Mouse (Mus musculus): ENCODE data around the gene Cdc40. TPM values are rescaled to one million over a fixed set of nuclear protein-coding genes. Genes with fewer than 3 reads are reported as not detected.

Cdc40 gene
- polyA plus RNA-seq, 1 experiment from 2014 or later = 28.2 TPM

- no peak overlapping the region for H3K4me3 ChIP-seq (replicated peaks)
- no peaks in the 10 kb centered on the region for H3K9me3 ChIP-seq
- H3K4me2 ChIP-seq = no peak overlapping the region
- H3K36me3 ChIP-seq = no peaks in the 10 kb centered on the region
- no peak overlapping the region for H3K27ac ChIP-seq
- 78% methylated on average over 2 of the region's 2 CpGs for WGBS
- no peaks in the 10 kb centered on the region for H3K4me1 ChIP-seq
- H3K27me3 ChIP-seq (replicated peaks) = no peaks in the 10 kb centered on the region
- no peak overlapping the region for H3K9ac ChIP-seq
- no peak for ATAC-seq (ENCODE audit: insufficient read depth, low FRiP score, low read depth)
Measured at GRCm38 (mm10) chr10:40887316-40887715, 4.2 kb upstream of the Cdc40 start.

DNA sequence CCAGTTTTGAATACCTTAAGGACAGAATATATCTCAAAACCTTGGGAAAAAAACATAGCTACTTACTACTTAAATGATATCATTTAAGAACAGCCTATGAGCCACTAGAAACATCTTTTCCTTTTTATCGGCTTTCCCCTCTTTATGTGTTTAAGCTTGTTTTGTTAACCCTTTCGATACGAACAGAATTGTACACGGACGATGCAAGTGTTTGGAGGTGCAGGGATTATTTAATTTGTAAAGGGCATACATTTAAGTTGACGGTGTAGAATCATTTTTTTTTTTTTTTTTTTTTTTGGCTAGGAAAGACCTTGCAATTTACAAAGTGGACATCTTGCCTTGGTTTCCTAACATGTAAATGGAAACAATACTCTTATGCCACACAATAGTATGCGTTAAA, 2.3 kb upstream of the Cdc40 start:
- 70% methylated on average over 7 of the region's 7 CpGs for WGBS
- no peak for ATAC-seq (ENCODE audit: insufficient read depth, low FRiP score, low read depth)
- no peak overlapping the region for H3K9ac ChIP-seq
- H3K36me3 ChIP-seq = no peaks in the 10 kb centered on the region
- H3K27me3 ChIP-seq (replicated peaks) = no peaks in the 10 kb centered on the region
- no peaks in the 10 kb centered on the region for H3K9me3 ChIP-seq
- H3K4me2 ChIP-seq = no peak overlapping the region
- no peak overlapping the region for H3K27ac ChIP-seq
- H3K4me1 ChIP-seq = 0 out of 2 replicates have a peak, but pooled peaks cover 5% of the 10 kb centered on the region
- H3K4me3 ChIP-seq (replicated peaks) = no peak overlapping the region

DNA sequence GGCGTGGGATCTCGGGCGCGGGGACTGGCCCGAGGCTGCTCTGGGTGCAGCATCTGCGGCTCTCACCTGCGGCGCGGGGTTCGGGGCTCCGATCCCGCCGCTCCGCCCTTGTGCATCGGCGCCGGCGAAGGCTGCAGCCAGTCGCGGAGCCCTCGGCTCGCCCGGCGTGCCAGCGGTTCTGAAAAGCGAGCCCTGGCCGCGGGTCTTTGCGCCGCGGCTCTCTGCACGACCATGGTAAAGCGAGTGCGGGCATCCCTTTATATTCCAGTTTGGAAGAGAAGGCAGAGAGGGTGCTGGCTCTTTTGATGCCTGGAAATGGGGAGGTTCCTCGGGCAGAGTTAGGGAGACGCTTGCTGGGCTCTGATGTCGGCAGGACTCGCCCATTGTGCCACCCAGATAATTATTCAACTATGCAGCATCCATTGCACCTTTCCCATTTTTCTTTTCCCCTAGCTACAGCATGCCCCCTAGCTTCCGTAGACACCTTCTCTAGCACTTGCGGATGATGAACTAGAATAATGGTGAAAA, 1.2 kb upstream of the Cdc40 start:
- ATAC-seq (ENCODE audit: insufficient read depth, low FRiP score, low read depth) = no peak
- WGBS = under 1% methylated on average over 36 of the region's 40 CpGs
- no peaks in the 10 kb centered on the region for H3K27me3 ChIP-seq (replicated peaks)

GRCm38 (mm10) chr10:40883644-40884278, 650 bp upstream of the Cdc40 start:
- H3K4me1 ChIP-seq = 0 out of 2 replicates have a peak, but pooled peaks cover 5% of the 10 kb centered on the region
- peak overlapping the region; percentile 91 for H3K4me2 ChIP-seq
- ATAC-seq (ENCODE audit: insufficient read depth, low FRiP score, low read depth) = peak; percentile 74
- peak overlapping the region; percentile 86 for H3K27ac ChIP-seq
- under 1% methylated on average over 69 of the region's 87 CpGs for WGBS
- H3K27me3 ChIP-seq (replicated peaks) = no peaks in the 10 kb centered on the region
- no peaks in the 10 kb centered on the region for H3K36me3 ChIP-seq
- peak overlapping the region; percentile 65 for H3K9ac ChIP-seq
- peak overlapping the region; percentile 88 for H3K4me3 ChIP-seq (replicated peaks)
- no peaks in the 10 kb centered on the region for H3K9me3 ChIP-seq

More for the DNA sequence above, 1.2 kb upstream of the Cdc40 start:
- Histone ChIP-seq H3K4me3 (replicated peaks) (peak overlapping the region; percentile 88), H3K36me3 (no peaks in the 10 kb centered on the region), H3K27ac (peak overlapping the region; percentile 86), H3K4me2 (peak overlapping the region; percentile 91), H3K9ac (peak overlapping the region; percentile 65), H3K9me3 (no peaks in the 10 kb centered on the region), H3K4me1 (0 out of 2 replicates have a peak, but pooled peaks cover 5% of the 10 kb centered on the region)

DNA sequence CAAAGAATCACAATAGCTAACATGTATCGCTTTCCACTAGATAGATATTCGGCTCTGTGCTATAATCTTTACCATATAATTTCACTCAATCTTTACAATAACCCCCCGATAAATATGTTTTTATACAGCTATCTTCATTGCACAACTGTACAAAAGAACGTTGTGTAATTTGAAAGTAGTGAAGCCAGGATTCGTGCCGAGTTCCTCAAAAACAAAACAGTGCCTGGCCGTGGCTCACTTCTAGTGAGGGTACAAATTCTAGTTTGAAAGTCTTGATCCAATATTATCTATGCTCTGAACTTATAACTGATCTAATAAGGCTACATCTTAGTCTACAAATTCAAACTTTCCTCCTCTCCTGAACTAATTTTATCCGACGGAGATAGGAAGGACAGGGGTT, 778 bp downstream of the Cdc40 start:
- WGBS = 13% methylated on average over 9 of the region's 9 CpGs
- H3K27ac ChIP-seq = peak overlapping the region; percentile 80; the same call in 1 of the 2 replicates

GRCm38 (mm10) chr10:40881236-40881635, 1.9 kb downstream of the Cdc40 start:
- H3K27me3 ChIP-seq (replicated peaks) = no peaks in the 10 kb centered on the region
- H3K36me3 ChIP-seq = no peaks in the 10 kb centered on the region
- H3K4me3 ChIP-seq (replicated peaks) = no peak overlapping the region
- H3K4me1 ChIP-seq = 0 out of 2 replicates have a peak, but pooled peaks cover 5% of the 10 kb centered on the region
- H3K27ac ChIP-seq = no peak overlapping the region
- no peak for ATAC-seq (ENCODE audit: insufficient read depth, low FRiP score, low read depth)
- H3K9me3 ChIP-seq = no peaks in the 10 kb centered on the region
- WGBS = 67% methylated on average over 3 of the region's 3 CpGs
- 0 out of 2 replicates have a peak overlapping the region, but pooled peaks have one; percentile 91 for H3K4me2 ChIP-seq
- no peak overlapping the region for H3K9ac ChIP-seq

More for the DNA sequence above, 778 bp downstream of the Cdc40 start:
- no peaks in the 10 kb centered on the region for H3K27me3 ChIP-seq (replicated peaks)
- peak overlapping the region; percentile 90 for H3K9ac ChIP-seq
- ATAC-seq (ENCODE audit: insufficient read depth, low FRiP score, low read depth) = no peak
- no peaks in the 10 kb centered on the region for H3K9me3 ChIP-seq
- H3K4me3 ChIP-seq (replicated peaks) = peak overlapping the region; percentile 88
- H3K4me2 ChIP-seq = peak overlapping the region; percentile 91
- 0 out of 2 replicates have a peak, but pooled peaks cover 5% of the 10 kb centered on the region for H3K4me1 ChIP-seq
- no peaks in the 10 kb centered on the region for H3K36me3 ChIP-seq

GRCm38 (mm10) chr10:40879969-40880368, 3.1 kb downstream of the Cdc40 start:
- WGBS = 88% methylated on average over 9 of the region's 9 CpGs

GRCm38 (mm10) chr10:40878246-40878645, 4.9 kb downstream of the Cdc40 start:
- 78% methylated on average over 3 of the region's 3 CpGs for WGBS
- H3K9ac ChIP-seq = no peak overlapping the region

More at GRCm38 (mm10) chr10:40879969-40880368, 3.1 kb downstream of the Cdc40 start:
- Histone ChIP-seq H3K4me3 (replicated peaks) (no peak overlapping the region), H3K9me3 (no peaks in the 10 kb centered on the region), H3K36me3 (no peaks in the 10 kb centered on the region), H3K27me3 (replicated peaks) (no peaks in the 10 kb centered on the region), H3K9ac (no peak overlapping the region), H3K4me1 (0 out of 2 replicates have a peak, but pooled peaks cover 5% of the 10 kb centered on the region), H3K27ac (no peak overlapping the region), H3K4me2 (no peak overlapping the region)
- ATAC-seq (ENCODE audit: insufficient read depth, low FRiP score, low read depth) = no peak

DNA sequence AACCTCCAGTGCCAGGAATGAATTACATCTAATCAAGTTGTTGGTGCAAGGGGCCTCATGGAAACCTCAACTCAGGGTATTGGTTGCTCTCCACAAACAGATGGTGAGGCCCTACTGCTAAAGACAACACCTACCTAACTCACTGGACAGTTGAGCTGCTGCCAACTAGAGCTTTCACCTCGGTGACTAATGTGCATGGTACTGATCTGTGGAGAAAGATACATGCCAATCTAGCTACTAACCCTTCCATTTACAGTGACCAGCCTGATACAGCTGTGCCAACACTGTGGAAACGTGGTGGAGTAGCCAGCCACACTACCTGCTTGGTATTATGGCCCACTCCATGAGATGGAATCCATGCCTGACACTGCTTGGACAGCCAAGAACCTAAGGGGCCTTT, 11.1 kb downstream of the Cdc40 start:
- Histone ChIP-seq H3K9me3 (no peaks in the 10 kb centered on the region), H3K27me3 (replicated peaks) (no peaks in the 10 kb centered on the region), H3K4me1 (no peaks in the 10 kb centered on the region), H3K9ac (no peak overlapping the region), H3K4me2 (no peak overlapping the region), H3K4me3 (replicated peaks) (no peak overlapping the region), H3K27ac (no peak overlapping the region), H3K36me3 (0 out of 2 replicates have a peak, but pooled peaks cover 4% of the 10 kb centered on the region)
- 82% methylated on average over 2 of the region's 2 CpGs for WGBS
- ATAC-seq (ENCODE audit: insufficient read depth, low FRiP score, low read depth) = no peak

More at GRCm38 (mm10) chr10:40878246-40878645, 4.9 kb downstream of the Cdc40 start:
- Histone ChIP-seq H3K4me1 (0 out of 2 replicates have a peak, but pooled peaks cover 5% of the 10 kb centered on the region), H3K4me3 (replicated peaks) (no peak overlapping the region), H3K27me3 (replicated peaks) (no peaks in the 10 kb centered on the region), H3K9me3 (no peaks in the 10 kb centered on the region), H3K36me3 (no peaks in the 10 kb centered on the region), H3K27ac (no peak overlapping the region), H3K4me2 (no peak overlapping the region)
- ATAC-seq (ENCODE audit: insufficient read depth, low FRiP score, low read depth) = no peak

- Histone ChIP-seq H3K4me3 (replicated peaks) (no peak overlapping the region), H3K9me3 (no peaks in the 10 kb centered on the region), H3K4me1 (no peaks in the 10 kb centered on the region), H3K4me2 (no peak overlapping the region), H3K27me3 (replicated peaks) (no peaks in the 10 kb centered on the region), H3K27ac (no peak overlapping the region), H3K9ac (no peak overlapping the region), H3K36me3 (0 out of 2 replicates have a peak, but pooled peaks cover 4% of the 10 kb centered on the region)
- no peak for ATAC-seq (ENCODE audit: insufficient read depth, low FRiP score, low read depth)
- WGBS = 77% methylated on average over 2 of the region's 2 CpGs
Measured at GRCm38 (mm10) chr10:40871301-40871700, 11.8 kb downstream of the Cdc40 start.

DNA sequence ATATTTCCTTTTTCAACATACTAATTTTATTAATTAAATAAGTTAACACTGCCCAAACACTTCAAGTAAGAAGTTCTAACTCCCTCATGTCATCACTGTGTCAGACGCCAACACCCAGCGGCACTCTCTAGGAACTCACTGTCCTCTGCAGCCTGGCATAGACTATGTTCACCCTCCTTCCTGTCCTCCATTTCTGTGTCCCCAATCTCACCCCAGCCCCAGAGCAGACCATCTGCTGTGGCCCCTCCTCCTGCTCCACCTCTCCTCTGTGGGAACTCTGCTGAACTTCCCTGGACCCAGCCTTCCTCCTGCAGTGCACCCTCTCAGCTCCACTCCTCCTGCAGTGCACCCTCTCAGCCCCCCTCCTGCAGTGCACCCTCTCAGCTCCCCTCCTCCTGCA, 15.0 kb downstream of the Cdc40 start:
- Histone ChIP-seq H3K9ac (no peak overlapping the region), H3K36me3 (0 out of 2 replicates have a peak, but pooled peaks cover 9% of the 10 kb centered on the region), H3K4me1 (no peaks in the 10 kb centered on the region), H3K9me3 (no peaks in the 10 kb centered on the region), H3K4me2 (no peak overlapping the region), H3K4me3 (replicated peaks) (no peak overlapping the region), H3K27me3 (replicated peaks) (no peaks in the 10 kb centered on the region), H3K27ac (no peak overlapping the region)
- ATAC-seq (ENCODE audit: insufficient read depth, low FRiP score, low read depth) = no peak; the same call in 1 of the 2 replicates
- WGBS = 91% methylated on average over 2 of the region's 2 CpGs

GRCm38 (mm10) chr10:40857599-40857998, 25.5 kb downstream of the Cdc40 start:
- H3K27ac ChIP-seq = no peak overlapping the region
- no peak for ATAC-seq (ENCODE audit: insufficient read depth, low FRiP score, low read depth)

More at GRCm38 (mm10) chr10:40857599-40857998, 25.5 kb downstream of the Cdc40 start:
- H3K4me1 ChIP-seq = no peaks in the 10 kb centered on the region
- H3K4me3 ChIP-seq (replicated peaks) = no peak overlapping the region
- H3K36me3 ChIP-seq = no peaks in the 10 kb centered on the region
- no peak overlapping the region for H3K4me2 ChIP-seq
- 73% methylated on average over 8 of the region's 8 CpGs for WGBS
- no peaks in the 10 kb centered on the region for H3K9me3 ChIP-seq
- no peaks in the 10 kb centered on the region for H3K27me3 ChIP-seq (replicated peaks)
- no peak overlapping the region for H3K9ac ChIP-seq
